Mouse (Mus musculus): Measurements from ENCODE around the gene Crnkl1. TPM values are rescaled to one million over a fixed set of nuclear protein-coding genes. Genes with fewer than 3 reads are reported as not detected.

Gene Crnkl1
- polyA plus RNA-seq (2012; ENCODE audit: insufficient read depth, insufficient read length, missing spikeins), result 18.2 and 22.0 TPM in 2 replicates

DNA sequence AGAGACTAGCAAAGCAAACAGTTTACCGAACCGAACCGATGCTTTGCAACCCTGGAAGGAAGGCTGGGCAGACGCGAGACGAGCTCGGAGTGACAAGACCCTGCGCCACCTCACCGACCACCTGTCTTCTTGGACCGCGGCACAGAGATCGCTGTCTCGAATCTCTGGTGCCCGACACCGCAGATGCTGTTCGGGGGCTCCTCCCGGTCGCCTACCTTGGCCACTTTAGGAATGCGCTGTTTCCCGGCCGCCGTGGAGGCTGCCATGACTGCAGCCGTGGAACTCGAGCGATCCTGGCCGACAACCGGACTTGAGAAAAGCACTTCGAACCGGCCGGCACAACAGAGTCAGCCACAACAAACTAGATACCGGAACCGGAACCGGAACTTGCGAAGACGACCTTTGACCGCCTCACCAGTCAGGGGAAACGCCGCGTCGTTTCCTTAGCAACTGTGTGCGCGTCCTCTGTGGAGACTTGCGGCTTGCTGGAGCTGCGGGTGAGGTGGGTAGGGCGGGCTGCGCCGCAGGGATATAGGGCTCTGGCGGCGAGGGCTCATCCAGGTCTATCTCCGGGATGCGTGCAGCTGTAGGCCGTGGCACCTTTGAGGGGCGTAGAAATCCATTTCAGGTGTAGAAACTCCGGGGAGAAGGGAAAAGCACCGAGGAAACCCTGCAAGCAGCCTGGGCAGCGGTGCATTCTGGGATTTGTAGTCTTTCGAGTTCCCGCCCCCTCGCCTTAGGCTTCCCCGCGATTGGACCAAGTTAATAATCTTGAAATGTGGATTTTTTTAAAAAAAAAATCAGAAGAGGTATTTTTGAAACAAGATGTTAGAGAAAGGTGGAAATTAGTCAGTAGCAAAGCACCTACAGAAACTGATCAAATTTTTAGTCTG, at the start of gene Crnkl1, which contains the start of gene Cfap61:
Crnkl1 (minus strand) TSS at position 676 of the 893 bp plus-strand sequence.
Cfap61 (plus strand) TSS at position 446 of the 893 bp plus-strand sequence.
- peaks cover 4% of the 10 kb centered on the region for H3K4me1 ChIP-seq (ENCODE audit: control insufficient read depth, insufficient read depth, low read length)
- H3K27ac ChIP-seq (ENCODE audit: insufficient read depth, low read depth, low read length), result no peak within 1 kb of the TSS
- no peak for TF ChIP-seq CTCF (IDR thresholded peaks at IDR 0.05; ENCODE audit: low read depth, low read length)
- no peak for TF ChIP-seq POLR2A (IDR thresholded peaks at IDR 0.05; ENCODE audit: borderline replicate concordance, low read depth, low read length)
- H3K4me3 ChIP-seq (ENCODE audit: insufficient read depth, low read length), result peak within 1 kb of the TSS; percentile 99

DNA sequence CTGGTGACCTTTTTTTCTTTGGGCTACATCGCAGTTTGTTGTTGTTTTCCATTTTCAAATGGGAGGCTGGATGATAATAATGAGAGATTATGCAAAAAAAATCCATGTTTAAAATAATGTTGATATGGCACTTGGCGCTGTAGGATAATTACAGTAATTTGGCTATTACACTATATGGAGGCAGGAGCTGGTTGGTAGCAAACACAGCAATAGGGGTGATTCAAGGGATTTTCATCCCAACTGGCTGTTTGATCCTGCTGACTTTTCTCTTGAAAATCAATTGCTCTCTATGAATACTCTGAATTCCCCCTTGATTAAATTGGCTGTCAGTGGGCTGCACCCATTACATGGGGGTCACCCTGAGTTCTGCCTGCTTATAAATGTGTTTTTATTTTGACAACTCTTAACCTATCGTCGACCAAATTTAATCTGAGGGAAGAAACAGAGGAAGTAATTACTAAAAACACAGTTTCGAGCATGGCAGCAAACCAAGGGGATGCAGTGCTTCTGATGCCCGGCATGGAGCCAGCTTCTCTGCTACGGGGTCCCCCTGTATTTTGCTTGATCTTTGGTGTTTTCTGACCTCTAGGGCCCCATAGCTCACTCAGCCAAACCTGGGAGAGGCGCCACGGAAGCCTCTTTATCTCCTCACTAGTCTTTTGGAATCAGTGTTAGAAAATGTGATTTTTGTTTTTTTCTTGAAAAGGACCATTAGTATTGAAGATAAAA, 47.7 kb upstream of the Crnkl1 start:
- TF ChIP-seq CTCF (IDR thresholded peaks at IDR 0.05; ENCODE audit: low read depth, low read length) (no peak), POLR2A (IDR thresholded peaks at IDR 0.05; ENCODE audit: borderline replicate concordance, low read depth, low read length) (no peak)
- Histone ChIP-seq H3K4me1 (ENCODE audit: control insufficient read depth, insufficient read depth, low read length) (no peaks in the 10 kb centered on the region), H3K27ac (ENCODE audit: insufficient read depth, low read depth, low read length) (no peak overlapping the region), H3K4me3 (ENCODE audit: insufficient read depth, low read length) (no peak overlapping the region)

GRCm38 (mm10) chr2:145981699-145982112, 46.9 kb upstream of the Crnkl1 start:
- no peak overlapping the region for H3K4me3 ChIP-seq (ENCODE audit: insufficient read depth, low read length)
- H3K4me1 ChIP-seq (ENCODE audit: control insufficient read depth, insufficient read depth, low read length), result no peaks in the 10 kb centered on the region
- H3K27ac ChIP-seq (ENCODE audit: insufficient read depth, low read depth, low read length), result no peak overlapping the region
- TF ChIP-seq CTCF (IDR thresholded peaks at IDR 0.05; ENCODE audit: low read depth, low read length), result no peak
- TF ChIP-seq POLR2A (IDR thresholded peaks at IDR 0.05; ENCODE audit: borderline replicate concordance, low read depth, low read length), result no peak

DNA sequence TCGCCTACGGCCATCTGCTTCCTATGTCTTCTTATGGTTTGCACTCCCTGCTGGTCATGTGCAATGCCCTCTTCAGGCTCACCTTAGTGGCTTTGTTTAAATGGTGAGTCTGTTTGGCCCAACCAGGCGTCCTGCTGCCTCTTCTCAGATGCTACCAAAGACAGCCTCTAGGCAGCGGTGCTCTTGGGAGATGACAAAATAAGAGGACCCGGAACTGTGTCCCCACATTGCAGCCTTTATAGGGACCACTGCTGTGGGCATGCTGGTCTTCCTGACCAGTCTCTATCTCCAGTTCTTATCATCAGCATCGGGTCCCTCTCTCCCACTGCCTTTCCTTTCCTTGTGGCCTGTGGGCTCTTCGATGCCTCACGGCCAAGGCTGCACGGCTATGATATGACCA, 46.1 kb upstream of the Crnkl1 start:
- Histone ChIP-seq H3K27ac (ENCODE audit: insufficient read depth, low read depth, low read length) (no peak overlapping the region), H3K4me1 (ENCODE audit: control insufficient read depth, insufficient read depth, low read length) (no peaks in the 10 kb centered on the region), H3K4me3 (ENCODE audit: insufficient read depth, low read length) (no peak overlapping the region)
- TF ChIP-seq POLR2A (IDR thresholded peaks at IDR 0.05; ENCODE audit: borderline replicate concordance, low read depth, low read length) (no peak), CTCF (IDR thresholded peaks at IDR 0.05; ENCODE audit: low read depth, low read length) (no peak)

GRCm38 (mm10) chr2:145979616-145980015, 44.8 kb upstream of the Crnkl1 start:
- H3K4me3 ChIP-seq (ENCODE audit: insufficient read depth, low read length), result no peak overlapping the region
- H3K27ac ChIP-seq (ENCODE audit: insufficient read depth, low read depth, low read length), result no peak overlapping the region
- TF ChIP-seq POLR2A (IDR thresholded peaks at IDR 0.05; ENCODE audit: borderline replicate concordance, low read depth, low read length), result no peak
- TF ChIP-seq CTCF (IDR thresholded peaks at IDR 0.05; ENCODE audit: low read depth, low read length), result no peak
- no peaks in the 10 kb centered on the region for H3K4me1 ChIP-seq (ENCODE audit: control insufficient read depth, insufficient read depth, low read length)

GRCm38 (mm10) chr2:145972571-145972970, 37.8 kb upstream of the Crnkl1 start:
- H3K4me1 ChIP-seq (ENCODE audit: control insufficient read depth, insufficient read depth, low read length), result no peaks in the 10 kb centered on the region
- no peak overlapping the region for H3K4me3 ChIP-seq (ENCODE audit: insufficient read depth, low read length)
- no peak overlapping the region for H3K27ac ChIP-seq (ENCODE audit: insufficient read depth, low read depth, low read length)
- no peak for TF ChIP-seq CTCF (IDR thresholded peaks at IDR 0.05; ENCODE audit: low read depth, low read length)
- TF ChIP-seq POLR2A (IDR thresholded peaks at IDR 0.05; ENCODE audit: borderline replicate concordance, low read depth, low read length), result no peak

GRCm38 (mm10) chr2:145971237-145972010, 36.6 kb upstream of the Crnkl1 start:
- H3K27ac ChIP-seq (ENCODE audit: insufficient read depth, low read depth, low read length), result no peak overlapping the region
- H3K4me1 ChIP-seq (ENCODE audit: control insufficient read depth, insufficient read depth, low read length), result no peaks in the 10 kb centered on the region
- H3K4me3 ChIP-seq (ENCODE audit: insufficient read depth, low read length), result no peak overlapping the region
- TF ChIP-seq POLR2A (IDR thresholded peaks at IDR 0.05; ENCODE audit: borderline replicate concordance, low read depth, low read length), result no peak
- no peak for TF ChIP-seq CTCF (IDR thresholded peaks at IDR 0.05; ENCODE audit: low read depth, low read length)

DNA sequence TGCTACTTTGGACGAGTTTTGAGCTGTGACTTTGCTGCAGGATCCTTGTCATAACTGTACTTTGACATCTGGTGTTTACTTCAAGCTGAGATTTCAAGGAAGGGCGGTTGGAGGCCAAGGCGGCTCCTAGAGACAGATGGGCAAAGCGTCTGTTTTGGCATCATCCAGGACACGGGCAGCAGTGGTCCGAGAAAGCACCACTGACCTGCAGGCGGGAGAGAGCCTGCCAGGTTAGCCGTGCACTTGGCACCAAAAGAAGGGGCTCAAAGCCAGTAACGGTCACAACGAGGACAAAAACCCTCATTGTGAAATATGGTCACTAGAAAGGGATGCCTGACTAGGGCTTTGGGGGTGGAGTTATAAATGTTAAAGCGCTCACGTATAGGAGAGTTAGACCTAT, 35.9 kb upstream of the Crnkl1 start:
- TF ChIP-seq POLR2A (IDR thresholded peaks at IDR 0.05; ENCODE audit: borderline replicate concordance, low read depth, low read length) (no peak), CTCF (IDR thresholded peaks at IDR 0.05; ENCODE audit: low read depth, low read length) (no peak)
- no peaks in the 10 kb centered on the region for H3K4me1 ChIP-seq (ENCODE audit: control insufficient read depth, insufficient read depth, low read length)
- H3K27ac ChIP-seq (ENCODE audit: insufficient read depth, low read depth, low read length), result no peak overlapping the region
- no peak overlapping the region for H3K4me3 ChIP-seq (ENCODE audit: insufficient read depth, low read length)

DNA sequence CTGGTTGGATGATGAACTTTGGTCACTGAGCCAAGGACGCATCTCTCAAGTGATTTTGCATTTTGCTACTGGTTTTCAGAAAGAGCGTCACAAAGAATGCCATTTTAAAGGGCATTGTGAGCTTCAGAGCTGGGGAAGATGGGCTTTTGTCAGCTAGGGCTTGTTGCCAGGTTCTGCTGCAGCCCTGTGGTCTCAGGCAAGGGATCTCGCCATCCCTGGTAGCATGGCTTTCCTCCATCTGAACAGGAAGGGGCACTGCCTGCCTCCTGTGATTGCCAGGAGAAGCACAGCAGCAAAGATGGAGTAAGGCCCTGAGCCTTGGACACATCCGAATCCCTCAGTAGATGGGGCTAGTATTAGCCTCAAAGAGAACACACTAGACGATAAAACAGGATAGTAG, 27.0 kb upstream of the Crnkl1 start:
- peaks cover 2% of the 10 kb centered on the region; the same call in 1 of the 2 replicates for H3K4me1 ChIP-seq (ENCODE audit: control insufficient read depth, insufficient read depth, low read length)
- TF ChIP-seq POLR2A (IDR thresholded peaks at IDR 0.05; ENCODE audit: borderline replicate concordance, low read depth, low read length) (no peak), CTCF (IDR thresholded peaks at IDR 0.05; ENCODE audit: low read depth, low read length) (no peak)
- no peak overlapping the region for H3K4me3 ChIP-seq (ENCODE audit: insufficient read depth, low read length)
- no peak overlapping the region for H3K27ac ChIP-seq (ENCODE audit: insufficient read depth, low read depth, low read length)
